Mouse (Mus musculus): ENCODE data around the gene Btk. TPM values are rescaled to one million over a fixed set of nuclear protein-coding genes. Genes with fewer than 3 reads are reported as not detected.
"Not testable (repeated sequence)": the region's sequence is repeated elsewhere in the genome, so short reads cannot be mapped to it uniquely, and the experiment has no call there.

The Btk gene
- polyA plus RNA-seq, 1 experiment from 2014 or later = 0.99 TPM

- no peak for ATAC-seq (replicated peaks; ENCODE audit: low FRiP score)
- Histone ChIP-seq H3K36me3 (ENCODE audit: control insufficient read depth, insufficient read depth, low read length) (no peaks in the 10 kb centered on the region), H3K4me2 (ENCODE audit: low read depth, low read length, severe bottlenecking) (no peak overlapping the region), H3K4me3 (ENCODE audit: low read depth, low read length) (no peak overlapping the region), H3K27ac (ENCODE audit: low read depth, low read length) (no peak overlapping the region), H3K27me3 (ENCODE audit: control insufficient read depth, insufficient read depth, low read length) (no peaks in the 10 kb centered on the region), H3K9me3 (ENCODE audit: control insufficient read depth, low read length) (no peaks in the 10 kb centered on the region), H3K9ac (ENCODE audit: low read length) (no peak overlapping the region), H3K4me1 (replicated peaks; ENCODE audit: control insufficient read depth, insufficient read depth, low read length) (no peaks in the 10 kb centered on the region)
- DNase-seq (ENCODE audit: low spot score) = no peak
- WGBS = 84% methylated on average over 6 of the region's 6 CpGs
These were observed 28.9 kb downstream of the Btk start for GRCm38 (mm10) chrX:134554425-134554824.

DNA sequence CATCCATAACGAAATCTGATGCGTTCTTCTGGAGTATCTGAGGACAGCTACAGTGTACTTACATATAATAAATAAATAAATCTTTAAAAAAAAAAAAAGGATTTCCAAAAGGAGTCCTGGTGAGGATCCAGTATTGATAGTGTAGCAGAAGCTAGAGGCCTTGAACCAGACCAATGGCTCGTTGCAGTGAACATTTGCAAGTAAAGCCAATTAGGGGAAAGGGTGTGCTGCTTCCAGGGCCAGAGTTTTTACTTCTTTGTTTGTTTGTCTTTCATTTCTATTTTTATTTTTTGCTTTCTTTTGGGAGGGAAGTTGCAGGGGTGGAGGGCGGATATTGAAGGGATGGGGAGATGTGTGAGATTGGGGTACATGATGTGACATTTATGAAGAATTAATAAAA, 30.0 kb downstream of the Btk start:
- no peak overlapping the region for H3K9ac ChIP-seq (ENCODE audit: low read length)
- H3K9me3 ChIP-seq (ENCODE audit: control insufficient read depth, low read length) = no peaks in the 10 kb centered on the region
- ATAC-seq (replicated peaks; ENCODE audit: low FRiP score) (no peak), DNase-seq (ENCODE audit: low spot score) (no peak)
- WGBS = 91% methylated on average over 4 of the region's 4 CpGs
- H3K27me3 ChIP-seq (ENCODE audit: control insufficient read depth, insufficient read depth, low read length) = no peaks in the 10 kb centered on the region
- no peak overlapping the region for H3K27ac ChIP-seq (ENCODE audit: low read depth, low read length)
- no peak overlapping the region for H3K4me3 ChIP-seq (ENCODE audit: low read depth, low read length)
- H3K4me2 ChIP-seq (ENCODE audit: low read depth, low read length, severe bottlenecking) = no peak overlapping the region
- H3K4me1 ChIP-seq (replicated peaks; ENCODE audit: control insufficient read depth, insufficient read depth, low read length) = no peaks in the 10 kb centered on the region
- H3K36me3 ChIP-seq (ENCODE audit: control insufficient read depth, insufficient read depth, low read length) = no peaks in the 10 kb centered on the region

GRCm38 (mm10) chrX:134550903-134551302, 32.5 kb downstream of the Btk start:
- H3K4me2 ChIP-seq (ENCODE audit: low read depth, low read length, severe bottlenecking) = no peak overlapping the region
- ATAC-seq (replicated peaks; ENCODE audit: low FRiP score) (no peak), DNase-seq (ENCODE audit: low spot score) (no peak)
- H3K9ac ChIP-seq (ENCODE audit: low read length) = no peak overlapping the region
- no peaks in the 10 kb centered on the region for H3K27me3 ChIP-seq (ENCODE audit: control insufficient read depth, insufficient read depth, low read length)
- WGBS = 22% methylated on average over 5 of the region's 5 CpGs
- H3K36me3 ChIP-seq (ENCODE audit: control insufficient read depth, insufficient read depth, low read length) = no peaks in the 10 kb centered on the region
- no peak overlapping the region for H3K27ac ChIP-seq (ENCODE audit: low read depth, low read length)
- no peaks in the 10 kb centered on the region for H3K9me3 ChIP-seq (ENCODE audit: control insufficient read depth, low read length)
- H3K4me3 ChIP-seq (ENCODE audit: low read depth, low read length) = no peak overlapping the region
- H3K4me1 ChIP-seq (replicated peaks; ENCODE audit: control insufficient read depth, insufficient read depth, low read length) = no peaks in the 10 kb centered on the region

DNA sequence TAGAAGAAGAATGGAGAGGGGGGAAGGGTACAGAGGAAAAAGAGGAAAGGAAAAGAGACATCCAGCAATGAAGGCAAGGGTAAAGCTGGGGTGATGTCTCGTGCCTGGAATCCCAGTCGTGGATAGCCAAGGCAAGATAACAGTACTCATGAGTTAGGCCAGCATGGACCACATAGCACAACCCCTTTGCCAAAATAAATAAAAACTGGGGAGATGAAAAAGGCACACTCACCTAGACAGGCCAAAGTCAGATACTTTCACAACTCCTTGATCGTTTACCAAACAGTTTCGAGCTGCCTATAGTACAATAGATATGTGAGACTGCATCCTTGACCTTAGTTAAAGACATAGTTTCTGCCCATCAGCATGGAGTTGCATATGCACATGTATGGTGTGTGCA, 36.0 kb downstream of the Btk start:
- Histone ChIP-seq H3K9ac (ENCODE audit: low read length) (no peak overlapping the region), H3K4me2 (ENCODE audit: low read depth, low read length, severe bottlenecking) (no peak overlapping the region), H3K4me3 (ENCODE audit: low read depth, low read length) (no peak overlapping the region), H3K9me3 (ENCODE audit: control insufficient read depth, low read length) (no peaks in the 10 kb centered on the region), H3K27me3 (ENCODE audit: control insufficient read depth, insufficient read depth, low read length) (no peaks in the 10 kb centered on the region), H3K27ac (ENCODE audit: low read depth, low read length) (no peak overlapping the region), H3K4me1 (replicated peaks; ENCODE audit: control insufficient read depth, insufficient read depth, low read length) (no peaks in the 10 kb centered on the region), H3K36me3 (ENCODE audit: control insufficient read depth, insufficient read depth, low read length) (no peaks in the 10 kb centered on the region)
- ATAC-seq (replicated peaks; ENCODE audit: low FRiP score) = no peak
- WGBS = 86% methylated on average over 4 of the region's 4 CpGs
- no peak for DNase-seq (ENCODE audit: low spot score)

DNA sequence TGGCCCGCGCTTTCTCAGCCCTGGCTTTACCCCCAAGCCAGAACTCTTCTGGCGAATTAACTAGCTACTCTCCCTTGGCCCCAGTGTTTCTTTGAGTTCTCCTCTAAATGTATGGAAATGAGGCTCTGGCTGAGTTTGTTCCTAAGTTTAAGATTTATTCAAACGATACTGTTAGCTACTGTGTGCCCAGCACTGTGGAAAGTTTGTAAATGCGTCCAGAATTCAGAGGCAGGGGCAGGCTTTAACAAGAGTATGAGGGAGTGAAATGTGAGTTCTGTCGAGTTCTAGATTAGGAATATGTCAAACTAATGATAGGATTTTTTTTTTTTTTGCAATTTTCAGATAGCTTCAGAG, 41.4 kb downstream of the Btk start:
- ATAC-seq (replicated peaks; ENCODE audit: low FRiP score) (no peak; the same call in 1 of the 2 replicates), DNase-seq (ENCODE audit: low spot score) (no peak)
- 26% methylated on average over 6 of the region's 6 CpGs for WGBS
- H3K27me3 ChIP-seq (ENCODE audit: control insufficient read depth, insufficient read depth, low read length) = no peaks in the 10 kb centered on the region
- H3K4me1 ChIP-seq (replicated peaks; ENCODE audit: control insufficient read depth, insufficient read depth, low read length) = no peaks in the 10 kb centered on the region
- peak overlapping the region; percentile 48 for H3K4me3 ChIP-seq (ENCODE audit: low read depth, low read length)
- H3K9me3 ChIP-seq (ENCODE audit: control insufficient read depth, low read length) = no peaks in the 10 kb centered on the region
- H3K36me3 ChIP-seq (ENCODE audit: control insufficient read depth, insufficient read depth, low read length) = no peaks in the 10 kb centered on the region
- H3K27ac ChIP-seq (ENCODE audit: low read depth, low read length) = peak overlapping the region; percentile 64; the same call in 1 of the 2 replicates
- H3K9ac ChIP-seq (ENCODE audit: low read length) = peak overlapping the region; percentile 59
- peak overlapping the region; percentile 43 for H3K4me2 ChIP-seq (ENCODE audit: low read depth, low read length, severe bottlenecking)

DNA sequence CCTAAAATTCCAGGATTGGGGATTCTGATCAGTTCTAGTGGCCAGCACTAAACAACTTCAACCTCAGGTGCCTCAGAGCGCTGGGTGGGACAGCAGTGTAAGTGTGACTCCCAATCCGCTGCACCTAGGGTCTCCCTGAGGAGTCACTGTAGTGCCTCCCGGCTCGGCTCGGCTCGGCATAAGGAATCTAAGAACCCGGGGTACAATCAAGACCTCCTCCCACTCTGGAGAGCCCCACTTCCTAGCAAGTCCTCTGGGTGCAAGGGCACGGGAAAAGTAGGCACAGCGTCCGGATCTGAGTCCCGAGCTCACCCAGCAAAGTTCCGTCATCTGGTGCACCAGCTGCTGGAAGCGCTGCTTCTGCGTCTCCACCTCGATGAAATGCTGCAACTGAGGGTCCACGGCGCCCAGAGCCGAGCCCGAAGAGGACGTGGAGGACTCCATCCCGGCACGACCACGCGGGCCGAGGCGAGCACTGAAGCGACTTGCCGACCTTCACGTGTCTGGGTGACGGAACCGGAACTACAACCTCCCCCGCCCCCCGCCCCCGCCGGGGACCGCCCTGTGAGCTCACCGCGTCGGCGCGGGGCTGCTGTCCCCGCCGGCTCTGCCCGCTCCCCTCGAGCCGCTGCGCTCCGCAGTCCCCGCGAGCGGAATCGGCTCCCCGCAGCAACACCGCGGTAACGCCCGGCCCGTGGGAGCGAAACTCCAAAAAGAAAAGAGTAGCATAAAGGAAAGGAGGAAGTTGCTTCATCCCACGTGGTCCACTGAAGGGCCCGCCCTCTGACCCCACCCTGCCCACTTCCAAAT, 42.0 kb downstream of the Btk start, which contains the start of gene Timm8a1:
Gene Timm8a1, minus strand, starts transcription at position 721 of the 810 bp plus-strand sequence.
- Histone ChIP-seq H3K27me3 (ENCODE audit: control insufficient read depth, insufficient read depth, low read length) (no peaks in the 10 kb centered on the region), H3K9me3 (ENCODE audit: control insufficient read depth, low read length) (no peaks in the 10 kb centered on the region), H3K9ac (ENCODE audit: low read length) (peak within 1 kb of the TSS; percentile 61), H3K27ac (ENCODE audit: low read depth, low read length) (peak within 1 kb of the TSS; percentile 64; the same call in 1 of the 2 replicates), H3K36me3 (ENCODE audit: control insufficient read depth, insufficient read depth, low read length) (no peaks in the 10 kb centered on the region), H3K4me1 (replicated peaks; ENCODE audit: control insufficient read depth, insufficient read depth, low read length) (no peaks in the 10 kb centered on the region), H3K4me2 (ENCODE audit: low read depth, low read length, severe bottlenecking) (peak within 1 kb of the TSS; percentile 51), H3K4me3 (ENCODE audit: low read depth, low read length) (peak within 1 kb of the TSS; percentile 48)
- WGBS = 31% methylated on average over 42 of the region's 61 CpGs
- ATAC-seq (replicated peaks; ENCODE audit: low FRiP score) (peak; percentile 92), DNase-seq (ENCODE audit: low spot score) (peak; percentile 79)

DNA sequence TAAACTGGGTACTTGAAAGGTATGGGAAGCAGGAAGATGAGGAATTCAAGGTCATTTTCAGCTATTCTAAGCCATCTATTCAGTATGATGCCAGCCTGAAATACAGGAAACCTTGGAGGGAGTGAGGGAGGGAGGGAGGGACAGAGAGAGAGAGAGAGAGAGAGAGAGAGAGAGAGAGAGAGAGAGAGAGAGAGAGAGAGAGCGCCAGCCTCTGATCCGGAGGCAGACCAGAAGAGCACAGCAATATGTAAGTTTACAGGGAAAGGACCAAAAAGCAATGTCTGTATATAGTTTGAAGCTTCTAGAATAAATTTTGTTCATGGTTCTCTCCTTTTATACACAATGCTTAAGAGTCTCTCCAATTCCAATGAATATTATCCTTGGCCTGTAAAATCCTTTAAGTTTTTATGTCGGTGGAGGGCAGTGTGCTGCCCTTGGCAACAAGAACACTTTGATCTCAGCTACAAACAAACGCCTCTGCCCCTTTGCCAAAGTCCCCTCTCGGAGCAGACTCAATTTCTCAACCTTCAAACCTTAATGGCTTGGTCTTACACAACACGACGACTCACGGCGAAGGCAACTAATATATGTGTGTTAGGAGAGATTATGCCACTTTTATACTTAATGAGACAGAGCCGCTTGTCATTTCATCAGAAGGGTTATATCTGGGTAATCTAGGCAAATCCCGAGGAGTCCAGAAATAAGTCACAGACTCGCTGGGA, 42.8 kb downstream of the Btk start:
- DNase-seq (ENCODE audit: low spot score) = no peak
- Histone ChIP-seq H3K9ac (ENCODE audit: low read length) (peak overlapping the region; percentile 61), H3K27ac (ENCODE audit: low read depth, low read length) (no peak overlapping the region), H3K9me3 (ENCODE audit: control insufficient read depth, low read length) (no peaks in the 10 kb centered on the region), H3K4me3 (ENCODE audit: low read depth, low read length) (peak overlapping the region; percentile 48), H3K27me3 (ENCODE audit: control insufficient read depth, insufficient read depth, low read length) (no peaks in the 10 kb centered on the region), H3K4me2 (ENCODE audit: low read depth, low read length, severe bottlenecking) (peak overlapping the region; percentile 51), H3K4me1 (replicated peaks; ENCODE audit: control insufficient read depth, insufficient read depth, low read length) (no peaks in the 10 kb centered on the region), H3K36me3 (ENCODE audit: control insufficient read depth, insufficient read depth, low read length) (no peaks in the 10 kb centered on the region)
- WGBS = 30% methylated on average over 12 of the region's 12 CpGs
- peak; percentile 19; the same call in 1 of the 2 replicates for ATAC-seq (replicated peaks; ENCODE audit: low FRiP score)

- not testable (repeated sequence) for H3K36me3 ChIP-seq (ENCODE audit: control insufficient read depth, insufficient read depth, low read length); H3K9ac ChIP-seq (ENCODE audit: low read length); DNase-seq (ENCODE audit: low spot score); H3K4me3 ChIP-seq (ENCODE audit: low read depth, low read length); H3K9me3 ChIP-seq (ENCODE audit: control insufficient read depth, low read length); ATAC-seq (replicated peaks; ENCODE audit: low FRiP score); H3K4me2 ChIP-seq (ENCODE audit: low read depth, low read length, severe bottlenecking); H3K27ac ChIP-seq (ENCODE audit: low read depth, low read length); H3K4me1 ChIP-seq (replicated peaks; ENCODE audit: control insufficient read depth, insufficient read depth, low read length); H3K27me3 ChIP-seq (ENCODE audit: control insufficient read depth, insufficient read depth, low read length)
- 91% methylated on average over 10 of the region's 10 CpGs for WGBS
These were observed 43.6 kb downstream of the Btk start for GRCm38 (mm10) chrX:134539795-134540194.

Data from forebrain, embryonic 11.5 days (tissue).